Mouse (Mus musculus): Measurements from ENCODE around the gene Cd3eap. TPM values are rescaled to one million over a fixed set of nuclear protein-coding genes. Genes with fewer than 3 reads are reported as not detected.

Cd3eap gene
- 12.8 TPM for total RNA-seq (2023)

DNA sequence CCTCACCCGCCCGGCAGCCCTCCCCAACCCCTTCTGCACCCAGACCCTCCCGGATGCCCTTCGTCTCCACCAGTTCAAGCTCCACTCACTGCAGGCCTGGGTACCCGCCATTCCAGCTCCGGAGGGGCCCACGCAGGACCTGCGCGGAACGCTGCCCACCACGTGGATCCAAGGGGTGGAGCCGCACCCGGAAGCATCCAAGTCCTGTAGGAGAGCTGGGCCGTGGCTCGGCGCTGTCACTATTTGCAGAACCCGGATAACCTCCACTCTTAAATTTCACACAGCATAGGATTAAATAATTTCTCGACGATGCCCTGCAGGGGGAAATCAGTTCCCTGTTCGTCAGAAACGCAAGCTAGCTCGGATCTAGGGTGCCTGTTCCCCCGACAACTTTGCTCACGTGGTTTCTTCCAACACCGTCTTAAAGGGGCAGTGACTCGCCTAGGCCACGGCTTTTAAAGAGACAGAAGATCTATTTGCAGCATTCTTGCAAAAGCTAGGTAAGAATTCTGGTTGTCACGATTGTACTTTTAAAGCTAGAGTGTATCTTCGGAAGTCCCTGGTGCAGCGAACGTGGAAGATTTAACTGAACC is at the start of gene Cd3eap, which contains the start of gene Ppp1r13l:
Cd3eap (minus strand) TSS at position 185 of the 593 bp plus-strand sequence.
Ppp1r13l (plus strand) TSS at position 451 of the 593 bp plus-strand sequence.

DNA sequence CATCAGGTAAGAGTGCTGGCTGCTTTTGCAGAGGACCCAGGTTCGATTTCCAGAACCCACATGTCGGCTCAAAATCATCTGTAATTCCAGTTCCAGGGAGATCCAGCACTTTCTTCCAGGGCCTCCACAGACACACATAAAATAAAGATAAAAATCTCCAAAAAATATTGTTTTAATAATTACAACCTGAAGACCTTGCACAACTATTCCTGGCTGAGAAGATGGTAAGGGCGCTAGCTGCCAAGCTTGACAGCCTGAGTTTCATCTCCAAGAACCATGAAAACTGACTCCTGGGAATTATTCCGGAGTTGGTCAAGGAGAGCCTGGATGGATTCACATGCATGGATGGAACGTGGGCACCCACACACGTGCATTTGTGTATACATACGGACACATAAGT is 45.2 kb upstream of the Cd3eap start, which contains the start of gene Ckm:
Ckm (plus strand) TSS at position 301 of the 400 bp plus-strand sequence.

DNA sequence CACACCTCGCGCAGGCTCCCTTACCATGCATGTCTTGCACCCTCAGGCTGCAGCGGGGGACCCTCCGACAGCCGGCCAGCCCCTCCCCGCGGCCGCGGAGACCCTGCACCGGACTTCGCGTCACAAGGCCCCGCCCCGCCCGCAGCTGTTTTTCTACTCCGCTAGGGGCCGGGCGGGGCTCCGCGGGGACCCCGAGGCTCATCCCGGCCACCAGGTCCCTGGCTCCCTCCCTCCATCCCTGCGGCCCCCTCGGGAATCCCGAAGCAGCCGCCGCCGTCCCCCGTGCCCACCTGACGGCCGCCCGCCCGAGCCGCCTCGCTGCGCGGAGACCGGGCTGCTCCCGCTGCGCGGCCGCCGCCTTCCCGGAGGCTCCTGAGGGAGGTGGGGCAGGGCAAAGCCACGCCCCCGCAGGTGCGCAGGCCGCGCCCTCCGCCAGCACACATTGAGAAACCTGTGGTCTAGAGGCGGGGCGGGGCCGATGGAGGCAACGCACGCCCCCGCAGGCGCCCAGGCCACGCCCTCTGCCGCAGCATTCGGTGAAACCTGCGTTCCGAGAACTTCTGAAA is 44.5 kb upstream of the Cd3eap start, which contains the start of gene Klc3:
Klc3 (minus strand) TSS at position 374 of the 566 bp plus-strand sequence.

GRCm38 (mm10) chr7:19381377-19382165 is 22.3 kb upstream of the Cd3eap start, which contains the start of gene Ercc2:
Gene Ercc2 (plus strand): TSS chr7:19382010.

GRCm38 (mm10) chr7:19344237-19344847 is 14.9 kb downstream of the Cd3eap start, which contains the start of gene Ercc1:
Gene Ercc1 (plus strand): TSS chr7:19344778.

GRCm38 (mm10) chr7:19309884-19310641 is 49.2 kb downstream of the Cd3eap start, which contains the start of gene Fosb:
Gene Fosb (minus strand): TSS chr7:19310051.

Other genes starting within 250 kb of the Cd3eap start
- not detected for gene Gm4969, start 241.1 kb downstream of the Cd3eap start, total RNA-seq (2023)
- gene Fbxo46, start 239.6 kb downstream of the Cd3eap start, total RNA-seq (2023), result 23.1 TPM
- gene Qpctl, start 210.2 kb downstream of the Cd3eap start, total RNA-seq (2023), result 11.3 TPM
- gene Snrpd2, start 209.8 kb downstream of the Cd3eap start, total RNA-seq (2023), result 88.9 TPM
- not detected for gene Gipr, start 193.4 kb downstream of the Cd3eap start, total RNA-seq (2023)
- gene Eml2, start 183.1 kb downstream of the Cd3eap start, total RNA-seq (2023), result 15.5 TPM
- gene Gpr4, start 146.9 kb downstream of the Cd3eap start, total RNA-seq (2023), result not detected
- 51.9 TPM for gene Opa3, start 131.1 kb downstream of the Cd3eap start, total RNA-seq (2023)
- 296 TPM for gene Vasp, start 87.7 kb downstream of the Cd3eap start, total RNA-seq (2023)
- 2.3 TPM for gene Ppm1n, start 79.4 kb downstream of the Cd3eap start, total RNA-seq (2023)
- gene Rtn2, start 76.9 kb downstream of the Cd3eap start, total RNA-seq (2023), result not detected
- gene Fosb, start 49.4 kb downstream of the Cd3eap start, total RNA-seq (2023), result 1,017 TPM
- 65.9 TPM for gene Ercc1, start 14.7 kb downstream of the Cd3eap start, total RNA-seq (2023)
- gene Ppp1r13l, start 266 bp upstream of the Cd3eap start, total RNA-seq (2023), result 1.6 TPM
- gene Ercc2, start 22.5 kb upstream of the Cd3eap start, total RNA-seq (2023), result 83.7 TPM
- 3.6 TPM for gene Klc3, start 44.6 kb upstream of the Cd3eap start, total RNA-seq (2023)
- gene Ckm, start 45.3 kb upstream of the Cd3eap start, total RNA-seq (2023), result not detected
- gene Mark4, start 99.3 kb upstream of the Cd3eap start, total RNA-seq (2023), result 26.6 TPM
- not detected for gene Exoc3l2, start 103.8 kb upstream of the Cd3eap start, total RNA-seq (2023)
- 3.8 TPM for gene Bloc1s3, start 148.9 kb upstream of the Cd3eap start, total RNA-seq (2023)
- gene Trappc6a, start 148.9 kb upstream of the Cd3eap start, total RNA-seq (2023), result 24.3 TPM
- gene Nkpd1, start 158.4 kb upstream of the Cd3eap start, total RNA-seq (2023), result not detected
- gene Ppp1r37, start 203.6 kb upstream of the Cd3eap start, total RNA-seq (2023), result 51.4 TPM
- 2.4 TPM for gene Zfp296, start 217.8 kb upstream of the Cd3eap start, total RNA-seq (2023)
- gene Gemin7, start 218.1 kb upstream of the Cd3eap start, total RNA-seq (2023), result 48.1 TPM
- gene Clasrp, start 245.0 kb upstream of the Cd3eap start, total RNA-seq (2023), result 87.8 TPM